Mouse (Mus musculus): ENCODE data around the gene Dcp1a. TPM values are rescaled to one million over a fixed set of nuclear protein-coding genes. Genes with fewer than 3 reads are reported as not detected.

Gene Dcp1a
- total RNA-seq, 1 experiment from 2014 or later, result 32.9 TPM

DNA sequence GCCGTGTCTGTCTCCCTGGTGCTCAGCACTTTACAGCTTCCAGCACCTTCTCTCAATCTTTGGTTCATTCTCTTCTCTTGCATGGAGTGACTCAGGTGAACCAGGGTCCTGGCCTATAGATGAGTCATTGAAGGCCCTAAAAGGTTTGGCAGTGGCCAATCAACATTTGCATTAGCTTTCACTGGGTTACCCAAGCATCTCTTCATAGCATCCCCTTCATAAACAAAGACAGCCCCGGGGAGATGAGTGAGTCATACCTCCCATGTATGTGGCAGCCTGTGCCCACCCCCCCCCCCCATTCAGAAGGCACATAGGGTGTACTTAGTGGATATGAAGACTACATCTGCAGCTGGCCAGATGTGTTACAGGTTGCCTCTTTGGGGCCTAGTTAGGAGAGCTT, 77.3 kb downstream of the Dcp1a start:
- no peak for ATAC-seq (replicated peaks; ENCODE audit: low read depth, poor library complexity, severe bottlenecking)

DNA sequence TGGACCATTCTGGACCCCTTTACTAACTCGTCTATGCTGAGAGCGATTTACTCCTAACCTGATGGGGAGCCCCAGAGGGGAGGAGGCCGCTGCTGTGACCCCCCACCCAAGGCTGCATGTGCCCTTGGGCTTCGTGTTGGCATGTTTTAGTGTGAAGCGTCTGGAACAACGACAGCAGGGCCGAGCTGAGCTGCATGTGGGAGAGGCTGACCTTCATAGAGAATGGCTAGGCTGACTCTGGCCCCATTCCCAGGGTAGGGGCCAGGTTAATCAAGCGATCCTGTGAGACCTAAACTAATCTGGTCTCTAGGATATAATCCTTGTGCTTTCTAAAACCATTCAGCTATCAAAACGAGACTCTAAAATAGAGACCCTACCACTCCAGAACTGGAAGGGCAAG, 78.4 kb downstream of the Dcp1a start:
- ATAC-seq (replicated peaks; ENCODE audit: low read depth, poor library complexity, severe bottlenecking), result no peak

DNA sequence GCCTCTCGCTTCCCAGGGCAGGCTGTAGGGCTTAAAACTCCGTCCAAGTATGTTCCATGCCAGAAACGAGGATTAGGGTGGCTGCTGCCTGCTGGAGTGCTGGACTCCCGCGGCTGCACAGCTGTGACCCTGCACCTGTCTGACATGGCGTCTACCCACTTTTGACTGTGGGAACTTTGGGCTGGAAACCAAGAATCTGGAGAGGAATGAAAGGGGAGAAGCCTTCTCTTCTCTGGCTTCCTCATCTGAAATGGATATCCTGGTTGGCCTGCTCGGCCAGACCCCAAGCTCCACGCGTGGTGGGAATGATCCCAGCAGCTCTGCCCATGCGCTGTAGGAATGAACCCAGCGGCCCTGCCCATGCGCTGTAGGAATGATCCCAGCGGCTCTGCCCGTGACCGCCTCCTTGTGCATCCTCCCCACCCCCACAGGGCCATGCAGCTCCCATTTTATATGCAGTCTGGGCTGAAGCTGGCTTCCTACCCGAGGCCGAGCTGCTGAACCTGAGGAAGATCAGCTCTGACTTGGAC, 80.1 kb downstream of the Dcp1a start:
- ATAC-seq (replicated peaks; ENCODE audit: low read depth, poor library complexity, severe bottlenecking), result no peak

DNA sequence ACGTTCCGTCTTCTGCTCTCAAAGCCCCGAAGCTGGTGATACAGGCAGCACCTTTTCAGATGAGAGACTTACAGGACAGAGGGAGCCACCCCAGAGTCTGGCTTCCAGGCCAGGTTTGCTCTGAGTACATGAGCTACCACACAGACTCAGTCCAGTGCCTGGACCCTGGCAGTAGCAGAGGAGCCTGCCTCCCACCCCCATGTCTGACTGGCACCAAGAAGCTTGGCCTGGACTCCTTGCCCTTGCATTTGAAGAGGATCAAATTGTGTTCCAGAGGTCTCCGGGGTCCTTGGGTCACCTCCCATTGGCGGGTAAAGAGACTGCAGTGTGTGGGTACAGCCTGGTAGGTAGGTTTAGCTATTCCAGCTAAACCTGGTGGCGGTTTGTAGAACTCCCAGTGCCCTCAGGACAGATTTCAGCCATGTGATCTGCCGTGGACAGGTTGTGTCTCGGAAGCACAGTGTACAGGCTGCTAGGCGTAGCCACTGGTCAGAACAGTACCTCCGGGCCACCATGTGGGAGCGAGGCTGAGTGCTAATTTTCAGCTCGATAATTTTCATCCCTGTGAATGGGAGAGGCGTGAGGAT, 81.6 kb downstream of the Dcp1a start:
- no peak for ATAC-seq (replicated peaks; ENCODE audit: low read depth, poor library complexity, severe bottlenecking)

DNA sequence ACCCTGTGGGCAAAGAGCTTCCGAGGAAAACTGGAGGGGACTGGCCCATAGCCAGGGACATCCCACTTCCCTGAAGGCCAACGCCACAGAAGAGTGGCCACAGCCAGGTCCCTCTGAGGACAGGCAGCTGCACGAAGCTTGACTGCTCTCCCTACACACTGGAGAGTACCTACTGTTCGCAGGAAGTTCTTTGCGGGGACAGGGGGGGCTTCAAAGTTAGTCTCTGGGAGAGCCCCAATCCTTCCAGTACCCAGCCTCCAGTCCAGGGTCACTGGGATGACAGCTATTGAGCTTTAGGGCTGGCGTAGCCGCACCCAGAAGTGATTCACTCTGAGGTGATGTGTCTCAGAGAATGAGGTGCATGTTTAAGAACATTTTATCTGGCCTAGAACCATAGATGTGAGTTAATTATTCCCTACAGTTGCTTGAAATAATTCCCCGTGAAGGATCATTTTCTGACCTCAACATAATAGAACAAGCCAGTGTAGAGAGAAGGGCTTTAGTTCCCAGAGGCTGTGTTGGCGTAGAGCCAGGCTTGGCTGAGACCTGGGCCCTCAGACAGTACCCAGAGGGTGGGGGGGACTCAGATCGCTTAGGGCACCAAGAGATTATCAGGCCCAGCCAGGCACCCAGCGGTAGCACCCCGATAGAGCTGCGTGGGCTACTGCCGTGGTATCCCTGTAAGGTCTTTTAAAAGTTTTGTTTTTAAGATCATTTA, 82.3 kb downstream of the Dcp1a start:
- peak; percentile 73 for ATAC-seq (replicated peaks; ENCODE audit: low read depth, poor library complexity, severe bottlenecking)

DNA sequence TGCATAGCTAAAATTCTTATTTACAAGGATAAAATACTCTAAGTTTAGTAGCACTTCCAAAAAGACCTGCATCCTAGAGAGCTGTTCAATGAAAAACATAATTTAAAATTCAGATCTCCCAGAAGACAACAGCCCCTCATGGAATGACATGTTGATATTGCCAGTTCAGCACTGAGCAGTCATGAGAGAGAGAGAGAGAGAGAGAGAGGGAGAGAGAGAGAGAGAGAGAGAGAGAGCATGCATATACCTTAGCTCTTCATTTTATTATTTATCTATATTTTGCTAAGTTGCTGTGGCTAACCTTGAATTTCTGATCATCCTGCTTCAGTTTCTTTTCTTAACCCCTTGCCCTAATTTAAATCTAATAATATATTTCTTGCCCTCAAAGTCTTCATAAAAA, 83.0 kb downstream of the Dcp1a start:
- no peak for ATAC-seq (replicated peaks; ENCODE audit: low read depth, poor library complexity, severe bottlenecking)

DNA sequence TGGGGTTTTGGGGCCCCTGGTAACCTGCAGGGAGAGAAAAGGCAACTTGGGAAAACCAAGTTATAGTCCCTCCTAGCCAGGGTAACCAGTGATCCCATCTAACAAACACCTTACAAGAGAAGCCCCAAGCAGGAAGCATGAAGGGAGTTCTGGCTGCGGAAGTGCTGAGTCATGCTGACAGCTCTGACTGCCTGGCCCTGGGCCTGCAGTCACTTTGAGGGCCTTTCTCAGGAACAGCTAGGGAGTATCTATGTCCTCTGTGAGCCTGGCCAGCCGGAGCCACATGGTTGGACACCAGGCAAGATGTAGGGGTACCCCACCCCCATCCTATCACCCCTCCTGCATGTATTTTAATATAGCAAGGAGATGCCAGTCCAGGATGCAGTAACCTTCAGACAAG, 85.1 kb downstream of the Dcp1a start:
- peak; percentile 70 for ATAC-seq (replicated peaks; ENCODE audit: low read depth, poor library complexity, severe bottlenecking)

DNA sequence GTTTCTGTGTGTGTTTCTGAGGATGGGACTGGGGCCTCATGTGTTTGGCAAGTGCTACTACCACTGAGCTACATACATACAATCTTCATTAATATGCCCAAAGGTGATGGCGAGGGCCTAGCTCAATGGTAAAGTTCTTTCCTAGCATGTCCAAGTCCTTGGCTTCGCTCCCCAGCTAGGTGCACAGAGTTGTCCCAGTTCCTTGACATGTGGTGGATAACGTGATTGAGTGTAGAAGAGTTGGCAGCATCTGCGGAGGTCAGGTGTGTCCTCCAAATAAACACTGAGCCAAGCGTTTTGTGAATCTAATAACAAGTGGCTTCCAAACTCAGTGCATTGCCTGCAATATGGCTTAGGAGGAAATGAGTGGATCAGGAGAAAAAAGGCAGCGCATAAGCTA, 87.0 kb downstream of the Dcp1a start:
- no peak for ATAC-seq (replicated peaks; ENCODE audit: low read depth, poor library complexity, severe bottlenecking)

DNA sequence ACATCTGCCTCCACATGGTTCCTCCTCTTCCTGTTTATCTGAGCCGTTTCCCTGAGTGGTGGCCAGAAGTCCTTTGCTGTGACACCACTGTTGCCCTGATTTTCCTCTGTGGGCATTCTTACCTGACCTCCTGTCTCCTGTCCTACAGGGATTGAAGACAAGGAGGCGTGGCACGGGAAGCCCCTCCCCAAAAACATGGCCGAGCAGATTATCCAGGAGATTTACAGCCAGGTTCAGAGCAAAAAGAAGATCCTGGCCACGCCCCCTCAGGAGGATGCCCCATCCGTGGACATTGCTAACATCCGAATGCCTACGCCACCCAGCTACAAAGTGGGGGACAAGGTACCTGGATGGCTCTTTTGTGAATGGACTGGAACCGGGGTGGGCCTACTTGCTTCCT, 88.7 kb downstream of the Dcp1a start:
- no peak for ATAC-seq (replicated peaks; ENCODE audit: low read depth, poor library complexity, severe bottlenecking)

DNA sequence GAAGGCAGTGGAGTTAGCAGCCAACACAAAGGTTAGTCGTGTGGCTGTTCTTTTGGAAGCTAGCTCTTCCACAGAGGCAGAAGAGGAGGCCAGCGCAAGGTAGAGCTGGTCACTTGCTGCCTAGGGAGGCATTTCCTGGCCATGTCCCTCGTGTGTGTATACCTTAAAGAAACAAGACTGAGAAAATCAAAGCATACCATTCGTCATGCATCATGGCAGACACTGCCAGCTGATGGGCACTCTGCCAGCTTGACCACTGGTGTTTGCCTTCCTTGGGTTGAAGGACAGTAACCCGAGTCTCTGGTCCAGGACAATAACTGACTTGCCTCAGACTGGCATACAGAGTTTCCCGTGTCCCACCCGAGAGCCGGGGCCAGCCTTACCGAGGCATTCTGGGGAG, 91.0 kb downstream of the Dcp1a start:
- no peak for ATAC-seq (replicated peaks; ENCODE audit: low read depth, poor library complexity, severe bottlenecking)

DNA sequence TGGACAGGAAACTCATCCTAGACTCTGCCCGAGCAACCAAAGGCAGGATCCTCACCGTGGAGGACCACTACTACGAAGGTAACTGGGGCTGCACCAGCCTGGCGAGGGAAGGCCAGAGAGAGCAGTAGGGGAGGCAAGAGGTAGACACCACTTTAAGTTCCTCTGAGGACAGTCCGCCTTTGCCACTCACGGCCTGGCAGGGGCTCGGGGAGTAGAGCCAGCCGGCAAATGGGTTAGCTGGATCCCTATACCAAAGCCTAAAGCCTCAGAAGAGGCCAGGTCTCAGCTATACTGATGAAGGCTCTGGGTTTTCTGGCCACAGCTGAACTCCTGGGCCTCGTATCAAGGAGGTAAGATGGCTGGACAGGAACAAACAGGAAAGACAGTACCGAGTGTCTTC, 92.9 kb downstream of the Dcp1a start:
- no peak for ATAC-seq (replicated peaks; ENCODE audit: low read depth, poor library complexity, severe bottlenecking)

DNA sequence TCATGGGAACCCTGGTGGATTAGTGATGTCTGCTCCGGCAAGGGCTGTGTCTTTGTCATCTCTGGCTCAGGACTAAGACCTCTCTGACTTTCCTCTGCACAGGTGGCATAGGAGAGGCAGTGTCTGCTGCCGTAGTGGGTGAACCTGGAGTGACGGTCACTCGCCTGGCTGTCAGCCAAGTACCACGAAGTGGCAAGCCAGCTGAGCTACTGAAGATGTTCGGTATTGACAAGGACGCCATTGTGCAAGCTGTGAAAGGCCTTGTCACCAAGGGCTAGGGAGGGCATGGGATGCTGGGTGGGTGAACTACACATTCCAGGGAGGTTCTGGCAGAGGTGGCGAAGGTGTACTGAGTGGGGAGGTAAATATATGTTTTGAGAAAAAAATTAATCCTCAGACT, 93.9 kb downstream of the Dcp1a start:
- ATAC-seq (replicated peaks; ENCODE audit: low read depth, poor library complexity, severe bottlenecking), result no peak

DNA sequence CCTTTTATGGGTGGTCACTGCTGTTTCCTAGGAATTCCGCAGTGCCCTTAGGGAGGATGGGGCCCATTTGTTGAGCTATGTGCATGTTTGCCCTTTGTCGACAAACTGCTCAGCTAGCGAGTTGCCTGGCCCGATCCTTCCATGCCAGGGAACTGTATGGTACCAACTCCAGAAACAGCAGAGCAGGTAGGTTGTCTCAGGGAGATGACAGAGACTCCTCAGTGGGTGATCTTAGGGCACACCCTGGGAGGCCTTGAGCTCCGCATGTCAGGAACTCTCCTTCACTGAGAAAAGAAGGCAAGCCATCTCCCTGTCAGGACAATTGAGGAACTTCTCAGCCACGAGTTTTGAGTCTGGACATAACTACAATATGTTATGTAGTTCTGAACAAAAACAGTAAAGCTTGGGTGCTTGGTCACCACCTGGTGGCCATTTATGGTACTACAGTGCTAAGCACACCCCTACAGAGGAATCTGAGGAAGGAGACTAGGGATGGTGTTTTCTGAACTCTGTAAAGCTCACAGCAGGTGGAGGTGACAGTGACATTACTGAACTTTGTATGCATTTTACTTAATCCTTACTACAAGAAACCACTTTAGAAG, 94.7 kb downstream of the Dcp1a start:
- ATAC-seq (replicated peaks; ENCODE audit: low read depth, poor library complexity, severe bottlenecking), result peak; percentile 70

DNA sequence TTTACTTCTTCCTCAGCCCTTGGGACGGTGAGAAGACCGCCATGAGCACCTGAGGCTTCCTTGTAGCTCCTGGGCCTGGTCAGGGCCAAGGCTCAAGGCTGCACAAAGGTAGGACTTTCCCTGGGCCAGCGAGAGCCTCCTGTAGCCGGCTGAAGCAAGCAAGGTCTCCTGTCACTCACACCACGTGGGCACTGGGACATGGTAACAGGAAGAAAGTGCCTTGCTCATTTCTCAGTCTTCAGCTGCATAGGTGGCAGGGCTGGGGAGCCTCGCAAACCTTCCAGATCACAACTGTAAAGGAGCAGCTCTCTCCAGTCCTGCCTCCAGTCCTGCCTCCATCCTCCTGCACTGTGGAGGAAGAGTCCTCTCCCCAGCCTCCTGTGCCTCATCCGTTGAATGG, 96.5 kb downstream of the Dcp1a start:
- no peak for ATAC-seq (replicated peaks; ENCODE audit: low read depth, poor library complexity, severe bottlenecking)

DNA sequence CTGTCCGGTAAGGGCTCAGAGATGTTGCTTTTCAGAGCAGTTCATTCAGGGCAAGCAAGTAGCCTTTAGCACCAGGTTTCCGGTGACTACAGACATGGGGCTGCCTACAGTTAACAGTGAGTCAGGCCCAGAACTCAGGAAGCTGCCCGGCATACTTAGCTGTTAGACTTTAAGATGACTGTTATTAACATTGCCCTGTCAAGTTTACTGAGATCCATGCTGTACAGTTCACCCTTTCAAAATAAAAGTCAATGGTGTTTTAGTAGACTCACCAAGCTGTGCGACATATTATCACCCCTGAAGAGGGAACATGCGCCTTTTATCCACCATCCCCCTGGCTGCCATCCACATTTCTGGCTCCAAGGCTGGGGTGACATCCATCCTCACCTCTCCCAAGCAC, 96.9 kb downstream of the Dcp1a start:
- ATAC-seq (replicated peaks; ENCODE audit: low read depth, poor library complexity, severe bottlenecking), result no peak

Other genes with a start within 250 kb of the Dcp1a start
- 0.49 and 0.78 TPM in 2 replicates for gene Cacna1d, start 11.9 kb downstream of the Dcp1a start, total RNA-seq (2017)
- 450 and 458 TPM in 2 replicates for gene Tkt, start 68.8 kb downstream of the Dcp1a start, total RNA-seq (2017)
- gene Prkcd, start 146.7 kb downstream of the Dcp1a start, total RNA-seq (2017), result 80.4 and 81.1 TPM in 2 replicates
- 15.8 and 18.3 TPM in 2 replicates for gene Rft1, start 174.8 kb downstream of the Dcp1a start, total RNA-seq (2017)
- 16.0 and 18.9 TPM in 2 replicates for gene Sfmbt1, start 235.3 kb downstream of the Dcp1a start, total RNA-seq (2017)